Mouse (Mus musculus): Measurements from ENCODE around the gene AC170998.1.

Gene AC170998.1

GRCm38 (mm10) chr17:28725783-28726182 lies at the start of gene AC170998.1:
Gene AC170998.1 (plus strand): TSS chr17:28726083.
- no peak for DNase-seq (ENCODE audit: low spot score)

GRCm38 (mm10) chr17:28682311-28683084 lies 43.4 kb upstream of the AC170998.1 start:
- DNase-seq (ENCODE audit: low spot score): no peak

- no peak for DNase-seq (ENCODE audit: low spot score)
These were observed 42.3 kb upstream of the AC170998.1 start for GRCm38 (mm10) chr17:28683601-28684000.

GRCm38 (mm10) chr17:28684631-28685030 lies 41.3 kb upstream of the AC170998.1 start:
- no peak for DNase-seq (ENCODE audit: low spot score)

- DNase-seq (ENCODE audit: low spot score): no peak
These were observed 38.5 kb upstream of the AC170998.1 start for GRCm38 (mm10) chr17:28687354-28687753.

- DNase-seq (ENCODE audit: low spot score): peak; percentile 47
These were observed 36.1 kb upstream of the AC170998.1 start, which contains the start of gene Slc26a8 for GRCm38 (mm10) chr17:28689586-28690283. Gene Slc26a8 (minus strand): TSS chr17:28690233.

GRCm38 (mm10) chr17:28690776-28691686 lies 34.9 kb upstream of the AC170998.1 start, which contains the start of gene Mapk14:
Gene Mapk14 (plus strand): TSS chr17:28691329.
- DNase-seq (ENCODE audit: low spot score): peak; percentile 100

GRCm38 (mm10) chr17:28691687-28692340 lies 34.1 kb upstream of the AC170998.1 start:
- DNase-seq (ENCODE audit: low spot score): peak; percentile 55

GRCm38 (mm10) chr17:28692341-28692710 lies 33.6 kb upstream of the AC170998.1 start:
- peak; percentile 56 for DNase-seq (ENCODE audit: low spot score)

- no peak for DNase-seq (ENCODE audit: low spot score)
These were observed 32.8 kb upstream of the AC170998.1 start for GRCm38 (mm10) chr17:28693086-28693485.

- no peak for DNase-seq (ENCODE audit: low spot score)
These were observed 31.8 kb upstream of the AC170998.1 start for GRCm38 (mm10) chr17:28694078-28694477.

- DNase-seq (ENCODE audit: low spot score): no peak
These were observed 31.1 kb upstream of the AC170998.1 start for GRCm38 (mm10) chr17:28694832-28695231.

GRCm38 (mm10) chr17:28696641-28697040 lies 29.2 kb upstream of the AC170998.1 start:
- no peak for DNase-seq (ENCODE audit: low spot score)

- peak; percentile 28 for DNase-seq (ENCODE audit: low spot score)
These were observed 28.3 kb upstream of the AC170998.1 start for GRCm38 (mm10) chr17:28697290-28698195.

GRCm38 (mm10) chr17:28698245-28698644 lies 27.6 kb upstream of the AC170998.1 start:
- no peak for DNase-seq (ENCODE audit: low spot score)

GRCm38 (mm10) chr17:28698672-28699071 lies 27.2 kb upstream of the AC170998.1 start:
- no peak for DNase-seq (ENCODE audit: low spot score)

GRCm38 (mm10) chr17:28699789-28700188 lies 26.1 kb upstream of the AC170998.1 start:
- no peak for DNase-seq (ENCODE audit: low spot score)

GRCm38 (mm10) chr17:28701171-28701570 lies 24.7 kb upstream of the AC170998.1 start:
- DNase-seq (ENCODE audit: low spot score): no peak

GRCm38 (mm10) chr17:28701737-28702136 lies 24.1 kb upstream of the AC170998.1 start:
- DNase-seq (ENCODE audit: low spot score): no peak

- no peak for DNase-seq (ENCODE audit: low spot score)
These were observed 23.2 kb upstream of the AC170998.1 start for GRCm38 (mm10) chr17:28702646-28703045.
